Mouse (Mus musculus) myocyte (in vitro differentiated cells): ENCODE measurements around the gene Dgkz.

Experiments used
- CEBPB ChIP-seq: IDR thresholded peaks from 2 replicates; pipeline ENCODE4 v1.6.1; 2011; ENCODE audit warnings: mild to moderate bottlenecking, moderate library complexity; ENCODE audit not compliant: poor library complexity, insufficient read depth, severe bottlenecking
- E2F4 ChIP-seq: IDR thresholded peaks from one replicate; pipeline ENCODE4 v1.6.1; 2011; ENCODE audit warnings: mild to moderate bottlenecking, control low read depth, moderate library complexity; ENCODE audit not compliant: insufficient read depth
- MAX ChIP-seq: IDR thresholded peaks from one replicate; pipeline ENCODE4 v1.6.1; 2011; ENCODE audit warnings: low read depth, mild to moderate bottlenecking, control low read depth
- MYOD1 ChIP-seq, 3 experiments: IDR thresholded peaks; one replicate each; pipeline ENCODE4 v1.6.1; 2011; ENCODE audit warnings: control low read depth in 2 of 3, low read depth in 2 of 3, mild to moderate bottlenecking in 2 of 3, moderate library complexity in 1 of 3; ENCODE audit not compliant: insufficient read length in 2 of 3, control insufficient read depth in 1 of 3
- POLR2A ChIP-seq: IDR thresholded peaks from one replicate; pipeline ENCODE4 v1.6.1; 2011; ENCODE audit warnings: low read depth, mild to moderate bottlenecking, control low read depth, moderate library complexity; ENCODE audit not compliant: insufficient read length
- POLR2AphosphoS2 ChIP-seq: IDR thresholded peaks from one replicate; pipeline ENCODE4 v1.6.1; 2011; ENCODE audit warnings: low read depth, control low read depth; ENCODE audit not compliant: insufficient read length
- REST ChIP-seq: IDR thresholded peaks from one replicate; pipeline ENCODE4 v1.6.1; 2011; ENCODE audit warnings: mild to moderate bottlenecking, control low read depth, moderate library complexity; ENCODE audit not compliant: insufficient read depth, insufficient read length
- TCF3 ChIP-seq: IDR thresholded peaks from one replicate; pipeline ENCODE4 v1.6.1; 2011; ENCODE audit warnings: low read depth, control low read depth; ENCODE audit not compliant: insufficient read length
- USF1 ChIP-seq: IDR thresholded peaks from one replicate; pipeline ENCODE4 v1.6.1; 2011; ENCODE audit warnings: low read depth, mild to moderate bottlenecking, control low read depth, moderate library complexity

DNA sequence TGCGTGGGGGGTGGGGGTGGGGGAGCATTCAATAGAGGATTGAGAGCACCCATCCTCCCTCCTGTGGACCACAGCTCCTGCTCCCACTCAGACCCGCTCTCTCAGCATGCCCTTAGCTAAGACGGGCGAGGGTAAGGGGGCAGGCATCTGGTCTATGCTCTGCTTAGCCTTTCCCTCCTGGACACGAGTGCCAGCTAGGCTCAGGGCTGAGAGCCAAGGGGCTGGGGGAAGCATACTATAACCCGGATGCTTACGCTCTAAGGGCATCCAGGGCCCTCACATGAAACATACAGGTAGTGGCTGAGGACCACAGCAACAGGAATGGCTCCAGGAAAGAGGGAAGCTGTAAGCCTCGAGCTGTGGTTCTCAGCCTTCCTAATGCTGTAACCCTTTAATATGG is 17.6 kb downstream of the Dgkz start:
- TF ChIP-seq POLR2A (no peak), POLR2AphosphoS2 (no peak), MAX (no peak), TCF3 (no peak), E2F4 (no peak), REST (no peak), MYOD1 (IDR thresholded peaks at IDR 0.05; ENCODE audit: control insufficient read depth in 1 of 3, insufficient read length in 2 of 3, low read depth in 2 of 3) (no peak), CEBPB (no peak), USF1 (no peak)
